Mouse (Mus musculus) Muller cell, postnatal 12 days (primary cell): ENCODE measurements around the gene Gtf3c4.
A peak's percentile ranks its signal among the peaks of the same experiment; 100 is the strongest.

ENCODE experiments used
- DNase-seq: peaks from one replicate; pipeline ENCODE4 v3.0.0-alpha.2; 2015; ENCODE audit errors: inconsistent ontology term

Gtf3c4 gene

DNA sequence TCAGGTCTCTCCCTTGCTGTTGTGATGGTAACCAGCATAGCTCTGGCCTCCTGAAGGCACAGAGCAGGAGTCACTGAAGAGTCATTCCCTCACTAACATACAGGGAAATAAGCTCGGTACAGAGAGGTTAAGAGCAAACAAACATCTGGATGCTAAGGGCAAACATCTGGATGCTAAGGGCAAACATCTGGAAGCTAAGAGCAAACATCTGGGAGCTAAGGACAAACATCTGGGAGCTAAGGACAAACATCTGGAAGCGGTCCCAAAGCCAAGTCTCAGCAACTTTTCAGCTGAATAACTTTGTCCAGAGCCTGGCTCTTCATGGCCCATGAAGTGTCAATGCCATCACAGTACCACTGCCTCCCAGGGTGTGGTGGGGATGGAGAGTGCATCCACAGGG lies 40.6 kb downstream of the Gtf3c4 start:
- DNase-seq, result no peak

DNA sequence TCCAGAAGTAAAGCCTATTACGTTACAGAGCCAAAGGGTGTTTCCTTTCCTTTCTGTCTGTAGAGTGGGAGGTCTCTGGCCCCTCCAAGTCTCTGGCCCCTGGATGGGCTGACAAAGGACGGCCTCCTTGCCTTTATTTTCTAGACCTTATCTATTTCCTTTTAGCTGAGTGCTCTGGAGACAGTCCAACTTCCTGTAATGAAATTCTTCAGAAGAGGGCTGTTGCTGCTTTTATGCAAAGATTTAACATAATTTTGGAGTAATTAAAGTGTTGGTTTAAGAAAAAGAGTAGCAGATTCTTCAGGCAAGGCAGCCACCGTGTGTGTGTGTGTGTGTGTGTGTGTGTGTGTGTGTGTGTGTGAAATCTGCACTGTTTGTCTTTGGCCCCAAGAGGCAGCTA lies 41.8 kb downstream of the Gtf3c4 start:
- DNase-seq, result no peak

DNA sequence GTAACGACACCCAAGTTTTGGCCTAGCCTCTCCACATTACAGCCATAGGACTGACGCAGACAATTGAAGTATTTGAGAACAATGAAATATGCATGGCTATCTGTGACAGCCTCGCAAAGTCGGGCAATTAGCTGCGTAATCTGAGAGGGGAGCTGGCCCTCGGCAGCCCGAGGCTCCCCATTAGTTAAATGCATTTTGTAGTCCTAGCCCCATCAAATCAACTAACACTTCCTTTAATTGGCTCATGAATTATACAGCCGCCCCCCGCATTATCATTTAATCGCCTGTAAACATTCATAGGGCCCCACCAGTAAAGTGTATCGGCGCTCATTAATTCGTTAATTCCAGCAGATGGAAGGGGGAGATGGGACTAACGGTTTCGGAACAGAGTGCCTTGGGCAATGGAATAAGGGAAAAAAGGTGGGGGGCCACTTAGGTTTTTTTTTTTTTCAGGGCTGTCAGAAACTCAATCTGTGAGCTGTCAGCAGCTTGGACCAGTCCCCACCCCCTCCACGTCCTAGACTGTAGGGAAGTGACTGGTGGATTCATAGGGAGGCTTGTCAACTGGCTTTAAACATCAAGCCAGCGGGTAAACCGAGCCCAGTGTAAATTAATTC lies 42.6 kb downstream of the Gtf3c4 start:
- DNase-seq, result no peak

DNA sequence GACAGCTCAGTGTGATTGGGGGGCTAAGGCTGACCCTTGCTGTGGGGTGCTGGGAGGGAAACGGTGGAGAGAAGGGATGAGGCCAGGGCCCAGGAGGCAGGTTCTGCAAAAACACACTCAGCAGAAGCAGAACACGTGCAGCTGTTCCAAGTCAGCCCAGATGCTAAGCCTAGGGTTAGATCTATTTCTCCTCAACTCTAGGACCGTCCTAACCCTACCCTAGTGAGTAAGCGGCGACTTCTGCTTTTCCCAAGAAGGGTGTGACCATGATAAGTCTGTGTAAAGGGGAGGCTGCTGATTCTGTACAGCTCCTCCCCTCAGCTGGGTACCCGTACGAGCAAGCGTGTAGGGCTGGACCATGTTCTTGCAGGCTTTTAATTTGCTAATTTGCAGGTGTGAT lies 43.9 kb downstream of the Gtf3c4 start:
- no peak for DNase-seq

DNA sequence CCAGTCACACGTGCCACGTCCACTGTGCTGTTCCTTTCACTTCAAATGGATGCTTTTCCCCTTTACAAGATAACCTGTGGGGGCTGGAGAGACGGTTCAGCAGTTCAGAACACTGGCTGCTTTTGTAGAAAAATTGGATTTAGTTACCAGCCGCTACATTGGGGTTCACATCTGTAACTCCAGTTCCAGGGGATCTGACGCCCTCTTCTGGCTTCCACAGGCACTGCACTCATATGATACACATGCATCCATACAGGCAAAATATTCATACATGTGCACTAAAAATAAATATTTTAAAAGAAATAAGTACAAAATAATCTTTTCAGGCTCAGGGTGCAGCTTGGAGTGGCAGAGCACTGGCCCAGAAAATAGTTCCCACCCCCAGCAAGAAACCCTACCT lies 45.5 kb downstream of the Gtf3c4 start:
- no peak for DNase-seq

DNA sequence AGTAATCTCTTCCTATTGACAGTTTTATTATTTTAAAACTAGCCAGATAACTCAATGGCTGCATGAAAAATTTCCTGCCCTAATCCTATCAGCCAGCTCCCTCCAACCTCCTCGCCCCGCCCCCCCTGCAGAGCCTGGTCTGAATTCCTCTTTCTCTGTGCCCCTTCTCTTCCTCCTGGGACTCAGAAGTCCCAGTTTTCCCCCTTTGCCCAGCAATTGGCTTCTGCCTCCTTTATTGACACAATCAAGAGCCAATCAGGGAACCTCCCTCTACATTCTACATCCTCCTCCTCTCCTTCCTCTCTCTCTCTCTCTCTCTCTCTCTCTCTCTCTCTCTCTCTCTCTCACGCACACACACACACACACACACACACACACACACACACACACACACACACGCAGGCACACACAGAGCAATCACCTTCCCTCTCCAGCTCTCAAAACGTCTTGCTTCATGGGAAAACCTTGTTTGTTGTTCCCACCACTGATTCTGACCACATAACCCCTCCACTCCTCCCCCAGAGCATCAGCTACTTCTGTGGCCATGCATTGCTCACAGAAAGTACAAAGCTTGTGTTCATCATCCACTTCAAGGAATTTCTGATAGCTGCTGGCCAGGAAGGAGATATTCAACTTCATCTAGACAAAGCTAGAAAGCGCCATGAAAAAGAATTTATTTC lies 47.1 kb downstream of the Gtf3c4 start:
- peak; percentile 62 for DNase-seq

DNA sequence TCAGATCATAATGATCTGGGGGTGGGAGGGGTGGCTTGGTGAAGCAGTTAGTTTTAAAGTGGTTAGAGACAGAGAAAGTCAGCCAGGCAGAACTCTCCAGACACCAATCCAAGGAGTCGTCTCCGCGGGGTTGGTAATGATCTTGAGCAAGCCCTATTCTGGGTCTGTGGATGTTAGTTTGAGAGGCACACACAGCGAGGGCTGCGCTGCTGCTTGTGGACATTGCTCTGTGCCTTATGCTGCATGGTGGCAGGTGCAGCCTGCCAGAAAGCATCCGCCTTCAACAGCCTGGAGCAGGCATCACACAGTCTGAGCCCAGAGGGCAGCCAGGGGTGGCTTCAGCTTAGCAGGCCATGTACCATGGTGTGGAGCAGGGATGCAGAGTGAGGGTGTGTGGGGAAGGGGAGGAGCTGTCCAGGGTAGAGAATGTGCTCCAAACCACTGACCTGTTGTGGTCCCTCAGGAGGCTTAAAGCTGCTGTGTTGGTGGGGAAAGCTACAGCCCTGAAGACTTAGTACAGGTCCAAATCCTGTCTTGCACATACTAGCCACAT lies 53.0 kb downstream of the Gtf3c4 start:
- no peak for DNase-seq

DNA sequence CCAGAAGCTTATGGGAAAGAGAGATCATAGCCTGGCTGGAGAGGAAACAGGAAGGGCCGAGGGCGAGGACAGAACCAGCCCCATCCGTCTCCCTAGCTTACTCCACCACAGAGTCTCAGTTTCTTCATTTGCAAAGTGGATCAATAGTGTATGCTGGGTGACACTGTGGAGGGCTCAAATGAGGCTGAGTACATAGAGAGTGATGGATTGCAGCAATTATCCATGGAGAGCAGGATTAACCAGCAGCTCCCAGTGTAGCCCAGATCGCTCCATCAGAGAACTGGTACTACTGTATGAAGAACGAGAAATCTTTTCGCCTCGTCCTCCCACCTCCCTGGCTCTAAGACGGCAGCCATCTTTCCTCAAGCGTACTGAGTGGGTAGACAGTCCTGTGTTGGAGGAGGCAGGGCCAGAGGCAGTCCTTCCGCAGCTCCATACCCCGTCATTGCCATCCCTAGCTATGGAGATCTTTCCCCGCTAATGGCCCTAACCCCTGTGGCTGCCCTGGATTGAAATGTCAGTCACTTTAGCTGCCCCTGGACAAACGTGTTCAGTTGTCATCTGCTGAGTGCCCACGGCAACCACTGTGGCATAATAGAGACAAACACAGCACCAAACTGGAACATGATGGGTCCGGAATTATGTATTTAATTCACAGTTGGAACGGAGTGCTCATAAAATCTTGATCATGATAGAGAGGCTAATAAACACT lies 53.6 kb downstream of the Gtf3c4 start:
- no peak for DNase-seq

DNA sequence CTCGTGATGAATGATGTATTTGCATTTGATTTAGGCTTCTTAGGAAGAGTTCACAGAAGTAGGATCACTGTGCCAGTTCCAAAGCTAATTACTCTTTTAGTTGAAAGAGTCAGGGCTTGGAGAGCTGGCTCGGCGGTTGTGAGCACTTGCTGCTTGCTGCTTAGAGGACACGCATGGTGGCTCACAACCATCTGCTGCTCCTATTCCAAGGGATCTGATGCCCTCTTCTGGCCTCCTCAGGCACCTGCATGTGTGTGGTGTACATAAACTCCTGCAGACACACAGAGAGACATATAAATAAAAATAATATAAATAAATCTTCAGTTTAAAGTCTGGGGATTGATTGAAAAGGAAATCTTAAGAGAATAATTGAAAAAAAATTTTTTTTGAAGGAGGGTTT lies 58.9 kb downstream of the Gtf3c4 start:
- no peak for DNase-seq

DNA sequence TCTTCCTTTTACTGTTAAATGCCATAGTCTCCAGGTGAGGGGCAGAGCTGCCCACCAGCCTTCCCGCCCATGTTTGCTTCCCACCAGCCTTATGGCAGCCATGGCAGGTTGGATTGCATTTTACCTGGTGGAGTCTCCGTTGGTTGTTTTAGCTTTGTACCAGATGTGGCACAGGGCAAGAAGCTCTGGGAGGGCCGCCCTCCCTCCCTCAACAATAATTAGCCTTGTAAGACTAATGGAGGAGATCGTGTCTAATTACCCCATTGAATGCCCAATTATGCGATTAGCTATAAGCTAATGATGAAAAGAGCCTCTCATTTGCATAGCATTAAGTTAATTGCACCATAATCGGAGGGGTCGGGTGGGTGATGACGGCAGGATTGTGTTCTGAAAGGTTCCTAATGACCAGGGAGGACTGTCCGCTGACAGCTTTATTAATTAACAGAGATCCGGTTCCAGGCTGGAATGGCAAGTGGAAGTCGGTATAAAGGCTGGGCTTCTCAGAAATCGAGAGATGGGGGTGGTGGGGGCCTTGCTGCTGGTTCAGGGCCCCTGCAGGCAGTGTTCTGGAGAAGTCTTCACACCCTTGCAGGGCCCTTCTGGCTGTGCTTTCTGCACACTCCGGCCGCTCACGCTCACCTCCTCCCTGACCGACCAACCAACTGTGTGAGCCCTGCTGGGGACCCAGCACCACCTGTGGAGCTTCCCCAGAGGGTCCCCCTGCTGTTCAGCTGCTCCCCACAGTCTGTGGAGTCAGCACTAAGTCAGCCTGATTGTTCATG lies 60.0 kb downstream of the Gtf3c4 start:
- no peak for DNase-seq

DNA sequence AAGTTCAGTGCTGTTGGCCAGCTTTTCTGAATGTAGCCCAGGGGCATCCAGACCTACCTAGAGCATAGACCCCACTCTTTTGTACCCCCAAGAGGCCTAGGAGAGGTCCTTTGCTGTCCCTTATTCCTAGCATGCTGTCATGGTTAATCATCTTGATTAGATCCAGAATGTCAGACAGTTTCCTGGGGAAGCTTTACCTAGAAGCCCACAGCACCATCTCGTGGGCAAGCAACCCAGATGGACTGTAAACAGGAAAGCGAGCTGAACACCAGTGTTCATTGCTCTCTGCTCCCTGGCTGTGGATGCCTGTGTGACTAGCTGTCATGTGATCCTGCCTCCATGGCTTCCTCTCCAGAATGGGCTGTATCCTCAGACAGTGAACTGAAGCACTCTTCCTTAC lies 63.4 kb downstream of the Gtf3c4 start:
- DNase-seq, result no peak

DNA sequence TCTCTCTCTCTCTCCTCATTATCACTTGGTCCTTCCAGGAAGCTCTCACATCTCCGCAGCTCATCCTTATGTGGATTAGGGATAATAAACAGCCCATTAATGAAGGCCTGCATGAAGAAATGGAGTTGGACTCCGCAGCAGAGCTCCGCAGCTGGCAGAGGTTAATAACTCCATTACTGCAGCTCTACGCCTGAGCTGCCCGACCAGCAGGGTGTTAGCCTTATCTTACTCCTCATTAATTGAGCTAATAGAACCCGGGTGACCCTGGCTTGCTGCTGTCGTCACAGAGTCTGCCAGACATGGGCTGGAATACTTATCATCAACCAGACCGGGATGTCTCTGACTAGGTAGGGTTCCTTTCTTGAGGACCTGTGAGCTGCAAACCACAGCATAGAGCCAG lies 66.1 kb downstream of the Gtf3c4 start:
- no peak for DNase-seq
